Mouse (Mus musculus) stomach, embryonic 15.5 days (tissue): Measurements from ENCODE around the gene Isg20l2. TPM values are rescaled to one million over a fixed set of nuclear protein-coding genes. Genes with fewer than 3 reads are reported as not detected.
A peak's percentile ranks its signal among the peaks of the same experiment; 100 is the strongest.
"Not testable (repeated sequence)": the region's sequence is repeated elsewhere in the genome, so short reads cannot be mapped to it uniquely, and the experiment has no call there.

ENCODE experiments used
- ATAC-seq: fragments of 200-750 bp; cut with Nextera tagmentation; 2 replicates; pipeline ENCODE4 v1.8.0; 2017; ENCODE audit warnings: low read depth, moderate number of reproducible peaks, moderate TSS enrichment; ENCODE audit not compliant: insufficient read depth, low FRiP score
- H3K27ac ChIP-seq: fragments of 300-500 bp; sonication (generic); 2 replicates; pipeline ENCODE4 v1.5.1; 2015; ENCODE audit warnings: mild to moderate bottlenecking, inconsistent platforms
- H3K27me3 ChIP-seq: fragments of 300-500 bp; sonication (generic); replicated peaks from 2 replicates; pipeline ENCODE4 v1.6.1; 2015; ENCODE audit warnings: inconsistent platforms
- H3K36me3 ChIP-seq: fragments of 300-500 bp; sonication (generic); 2 replicates; pipeline ENCODE4 v1.6.1; 2015; ENCODE audit warnings: inconsistent platforms
- H3K4me1 ChIP-seq: fragments of 300-500 bp; sonication (generic); 2 replicates; pipeline ENCODE4 v1.6.1; 2015; ENCODE audit warnings: inconsistent platforms
- H3K4me2 ChIP-seq: fragments of 300-500 bp; sonication (generic); 2 replicates; pipeline ENCODE4 v1.6.1; 2015; ENCODE audit warnings: mild to moderate bottlenecking, inconsistent platforms
- H3K4me3 ChIP-seq: fragments of 300-500 bp; sonication (generic); replicated peaks from 2 replicates; pipeline ENCODE4 v1.5.1; 2015; ENCODE audit warnings: inconsistent platforms
- H3K9ac ChIP-seq: fragments of 300-500 bp; sonication (generic); 2 replicates; pipeline ENCODE4 v1.6.1; 2015; ENCODE audit warnings: inconsistent platforms
- H3K9me3 ChIP-seq: fragments of 300-500 bp; sonication (generic); 2 replicates; pipeline ENCODE4 v1.6.1; 2016; ENCODE audit warnings: inconsistent platforms
- WGBS: fragments of 180-500 bp; shearing (Covaris S2); methylation state at CpG from one replicate; pipeline ENCODE4 v1.1.7; 2015; 5-methylcytosine and 5-hydroxymethylcytosine counted together
- polyA plus RNA-seq: library from polyadenylated mRNA; unstranded; fragments of >200 nt; fragmentation: Nextera tagmentation; extraction: Ambion mirVana; gene quantifications from 2 replicates; pipeline ENCODE4 v1.2.1, GENCODE M21; 2015

The Isg20l2 gene
- 45.8 and 48.1 TPM in 2 replicates for polyA plus RNA-seq

DNA sequence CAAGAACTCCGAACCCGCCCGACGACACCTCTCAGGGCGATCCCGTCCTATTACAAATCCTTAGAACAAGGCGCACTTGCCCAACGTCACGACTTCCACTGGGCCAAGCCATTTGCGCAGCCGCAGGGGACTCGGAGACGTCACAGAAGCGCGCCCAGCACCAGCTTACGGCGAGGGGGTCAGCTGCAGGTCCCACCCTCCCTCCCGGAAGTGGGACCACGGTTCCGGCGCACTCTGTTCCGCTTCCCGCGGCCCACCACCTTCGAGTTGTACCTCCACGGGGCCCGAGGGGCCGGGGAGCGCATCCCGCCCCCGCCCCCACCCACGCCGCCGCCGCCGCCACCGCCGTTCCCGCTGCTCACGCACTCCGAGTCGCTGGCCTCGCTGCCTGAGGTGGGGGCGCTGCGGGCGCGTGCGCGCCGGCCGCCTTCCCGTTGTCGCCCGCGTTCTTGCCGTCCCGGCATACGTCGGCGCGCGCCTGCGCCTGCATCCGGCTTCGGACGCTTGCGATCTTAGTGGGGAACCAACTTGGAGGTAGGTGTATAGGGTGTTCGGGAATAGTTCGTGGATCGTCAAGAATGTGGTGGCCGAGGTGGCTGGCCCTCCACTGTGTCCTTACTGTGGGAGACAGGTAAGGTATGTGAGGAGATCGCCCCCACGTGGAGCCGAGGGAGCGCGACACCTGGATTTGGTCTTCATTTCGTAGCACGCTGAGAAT, at the start of gene Isg20l2, which contains the start of gene Rrnad1:
Gene Isg20l2, plus strand, starts transcription at position 237 of the 718 bp plus-strand sequence.
Gene Rrnad1, minus strand, starts transcription at position 640 of the 718 bp plus-strand sequence.
- Histone ChIP-seq H3K9ac (peak within 1 kb of the TSS; percentile 95), H3K9me3 (no peaks in the 10 kb centered on the region), H3K27me3 (no peaks in the 10 kb centered on the region), H3K4me3 (peak within 1 kb of the TSS; percentile 94), H3K36me3 (peaks cover 24% of the 10 kb centered on the region), H3K27ac (peak within 1 kb of the TSS; percentile 92), H3K4me1 (peaks cover 20% of the 10 kb centered on the region), H3K4me2 (peak within 1 kb of the TSS; percentile 64)
- WGBS, result under 1% methylated on average over 64 of the region's 78 CpGs
- ATAC-seq, result peak; percentile 98

DNA sequence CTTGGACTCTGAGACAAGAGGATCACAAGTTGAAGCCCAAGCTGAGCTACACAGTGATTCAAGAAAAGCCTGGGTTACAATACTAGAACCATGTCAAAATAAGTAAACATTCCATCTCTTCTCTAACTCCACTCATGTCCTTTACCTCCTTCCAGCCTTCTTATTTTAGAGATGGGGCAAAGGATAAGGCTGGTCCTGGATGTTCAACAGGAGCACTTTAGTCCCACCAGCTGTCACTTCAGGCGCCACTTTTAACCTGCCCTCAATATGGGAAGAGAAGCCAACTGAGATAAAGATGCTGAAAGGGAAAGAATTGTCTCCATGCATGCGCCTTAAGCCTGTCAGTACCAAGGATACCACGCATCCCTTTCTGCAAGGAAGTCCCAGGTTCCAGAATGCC, 45.8 kb upstream of the Isg20l2 start:
- Histone ChIP-seq H3K4me2 (peak overlapping the region; percentile 80), H3K9ac (peak overlapping the region; percentile 95), H3K4me3 (peak overlapping the region; percentile 97), H3K4me1 (peaks cover 11% of the 10 kb centered on the region), H3K27me3 (no peaks in the 10 kb centered on the region), H3K36me3 (peaks cover 8% of the 10 kb centered on the region; the same call in 1 of the 2 replicates), H3K27ac (peak overlapping the region; percentile 93; the same call in 1 of the 2 replicates), H3K9me3 (no peaks in the 10 kb centered on the region)
- 0% methylated on average over 3 of the region's 3 CpGs for WGBS
- no peak for ATAC-seq

DNA sequence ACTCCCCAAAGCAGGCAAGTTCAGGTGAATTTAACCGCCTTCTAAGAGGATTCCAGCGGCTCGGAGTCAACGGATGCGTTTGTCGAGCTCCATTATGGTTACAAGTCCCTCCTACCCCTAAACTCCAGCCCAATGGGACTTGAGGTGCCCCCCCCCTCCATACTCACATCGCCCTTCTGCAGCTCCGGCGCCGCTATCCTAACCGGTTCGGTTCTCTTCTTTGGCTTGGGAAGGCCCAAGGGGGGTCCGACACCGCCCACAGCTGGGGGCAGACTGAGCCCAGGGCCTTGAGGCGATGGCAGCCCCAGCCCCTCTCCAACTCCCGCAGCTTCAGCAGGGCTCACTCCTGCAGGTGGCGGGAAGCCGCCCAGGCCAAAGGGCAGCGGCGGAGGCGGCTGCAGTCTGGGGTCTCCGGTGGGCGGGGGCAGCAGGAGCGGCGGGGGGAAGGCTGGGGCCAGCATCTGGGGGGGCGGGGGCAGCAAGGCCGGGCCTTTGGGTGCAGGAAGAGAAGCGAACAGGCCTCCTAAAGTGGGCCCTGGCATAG, 45.3 kb upstream of the Isg20l2 start:
- 0% methylated on average over 26 of the region's 28 CpGs for WGBS
- no peak for ATAC-seq
- H3K27ac ChIP-seq, result peak overlapping the region; percentile 93
- H3K4me1 ChIP-seq, result peaks cover 11% of the 10 kb centered on the region
- peak overlapping the region; percentile 97 for H3K4me3 ChIP-seq
- no peaks in the 10 kb centered on the region for H3K27me3 ChIP-seq
- H3K4me2 ChIP-seq, result peak overlapping the region; percentile 80
- H3K36me3 ChIP-seq, result peaks cover 7% of the 10 kb centered on the region; the same call in 1 of the 2 replicates
- no peaks in the 10 kb centered on the region for H3K9me3 ChIP-seq
- peak overlapping the region; percentile 95 for H3K9ac ChIP-seq

DNA sequence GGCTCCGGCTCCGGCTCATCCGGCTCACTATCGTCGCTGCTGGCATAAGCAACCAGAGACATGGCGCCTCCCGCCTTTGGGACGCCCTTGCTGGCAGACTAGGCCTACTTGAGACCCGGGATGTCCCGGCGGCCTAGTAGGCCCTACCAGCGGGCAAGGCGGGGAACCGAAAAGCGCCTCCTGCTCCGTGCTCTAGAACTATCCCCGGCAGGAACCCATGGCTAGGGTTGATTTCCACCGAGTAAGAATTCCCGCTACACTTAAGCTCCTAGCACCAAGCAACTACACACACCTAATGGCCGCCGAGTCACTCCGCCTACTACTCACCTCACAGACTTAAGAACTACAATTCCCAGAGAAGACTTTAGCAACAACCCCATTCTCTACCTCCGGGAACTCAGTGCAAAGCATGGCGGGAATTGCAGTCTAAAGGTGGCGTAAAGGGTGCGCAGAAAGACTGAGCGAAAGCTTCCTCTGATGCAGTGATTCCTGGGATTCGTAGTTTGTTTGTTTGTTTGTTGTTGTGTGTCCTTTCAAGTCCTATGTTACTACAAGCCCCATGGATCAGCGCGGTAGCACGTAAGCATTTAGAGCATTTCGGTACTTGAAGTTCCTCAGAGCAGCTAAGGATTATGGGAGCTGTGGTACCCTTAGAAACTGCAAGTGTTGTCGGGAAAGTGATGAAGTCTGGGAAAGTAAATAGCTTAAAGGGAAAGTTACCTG, 44.7 kb upstream of the Isg20l2 start, which contains the start of gene Prcc:
Gene Prcc, minus strand, starts transcription at position 328 of the 723 bp plus-strand sequence.
- Histone ChIP-seq H3K9me3 (no peaks in the 10 kb centered on the region), H3K27me3 (no peaks in the 10 kb centered on the region), H3K4me2 (peak within 1 kb of the TSS; percentile 80), H3K36me3 (peaks cover 2% of the 10 kb centered on the region; the same call in 1 of the 2 replicates), H3K9ac (peak within 1 kb of the TSS; percentile 95), H3K4me1 (peaks cover 11% of the 10 kb centered on the region), H3K27ac (peak within 1 kb of the TSS; percentile 93), H3K4me3 (peak within 1 kb of the TSS; percentile 97)
- under 1% methylated on average over 33 of the region's 33 CpGs for WGBS
- peak; percentile 99 for ATAC-seq

DNA sequence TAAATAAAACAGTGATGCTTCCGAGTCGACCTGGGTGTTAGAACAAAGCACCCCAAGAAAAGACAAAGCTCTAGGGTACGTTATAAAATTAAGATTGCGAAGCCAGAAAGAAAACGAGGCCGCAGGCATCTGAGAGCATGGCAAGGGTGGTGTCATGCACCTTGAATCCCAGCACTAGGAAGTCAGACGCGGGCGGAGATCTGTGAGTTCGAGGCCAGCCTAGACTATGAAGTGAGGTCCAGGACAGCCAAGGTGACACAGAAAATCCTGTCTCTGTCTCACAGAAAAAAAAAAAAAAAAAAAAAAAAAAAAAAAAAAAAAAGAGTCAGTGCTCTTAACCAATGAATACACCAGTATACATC, 44.1 kb upstream of the Isg20l2 start:
- Histone ChIP-seq H3K4me3 (peak overlapping the region; percentile 97), H3K4me1 (peaks cover 11% of the 10 kb centered on the region), H3K9ac (no peak overlapping the region), H3K27me3 (no peaks in the 10 kb centered on the region), H3K4me2 (peak overlapping the region; percentile 59), H3K36me3 (no peaks in the 10 kb centered on the region), H3K9me3 (no peaks in the 10 kb centered on the region), H3K27ac (0 out of 2 replicates have a peak overlapping the region, but pooled peaks have one; percentile 51)
- WGBS, result 8% methylated on average over 10 of the region's 10 CpGs
- peak; percentile 2; the same call in 1 of the 2 replicates for ATAC-seq

DNA sequence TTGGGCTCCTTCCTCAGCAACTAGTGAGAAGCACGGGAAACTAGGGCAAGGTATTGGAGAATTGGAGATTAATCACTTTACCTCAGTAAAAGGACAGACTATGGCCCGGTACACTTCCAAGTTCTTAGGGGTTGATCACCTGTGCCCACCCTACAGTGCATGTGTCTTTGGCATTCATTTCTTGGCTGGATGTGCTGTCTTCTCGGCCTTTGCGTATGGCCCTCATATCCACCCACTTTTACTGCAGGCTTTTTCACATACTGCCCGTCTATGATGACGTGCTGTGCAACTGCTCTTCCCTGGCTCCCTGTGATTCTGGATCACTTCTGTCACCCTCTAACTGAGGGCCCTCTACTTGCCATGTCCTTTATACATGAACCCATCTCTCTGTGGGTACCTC, 43.7 kb upstream of the Isg20l2 start:
- no peaks in the 10 kb centered on the region for H3K36me3 ChIP-seq
- H3K27me3 ChIP-seq, result no peaks in the 10 kb centered on the region
- peak overlapping the region; percentile 97 for H3K4me3 ChIP-seq
- ATAC-seq, result no peak
- H3K9ac ChIP-seq, result no peak overlapping the region
- H3K9me3 ChIP-seq, result no peaks in the 10 kb centered on the region
- H3K4me1 ChIP-seq, result peaks cover 11% of the 10 kb centered on the region
- H3K27ac ChIP-seq, result no peak overlapping the region
- peak overlapping the region; percentile 59 for H3K4me2 ChIP-seq
- 84% methylated on average over 6 of the region's 6 CpGs for WGBS

DNA sequence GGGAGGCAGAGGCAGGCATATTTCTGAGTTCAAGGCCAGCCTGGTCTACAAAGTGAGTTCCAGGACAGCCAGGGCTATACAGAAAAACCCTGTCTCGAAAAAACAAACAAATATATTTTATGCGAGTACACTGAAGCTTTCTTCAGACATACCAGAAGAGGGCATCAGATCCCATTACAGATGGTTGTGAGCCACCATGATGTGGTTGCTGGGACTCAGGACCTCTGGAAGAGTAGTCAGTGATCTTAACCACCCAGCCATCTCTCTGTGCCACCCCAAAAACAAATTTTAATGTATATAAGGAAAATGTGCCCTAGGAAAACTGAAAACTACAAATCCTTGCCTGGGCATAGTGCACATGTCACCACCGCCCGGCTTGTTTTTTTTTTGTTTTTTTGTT, 42.7 kb upstream of the Isg20l2 start:
- H3K9me3 ChIP-seq, H3K4me3 ChIP-seq, ATAC-seq, H3K36me3 ChIP-seq, H3K27me3 ChIP-seq, H3K9ac ChIP-seq, H3K27ac ChIP-seq, H3K4me2 ChIP-seq: not testable (repeated sequence)
- 81% methylated on average over 4 of the region's 4 CpGs for WGBS
- H3K4me1 ChIP-seq, result peaks cover 11% of the 10 kb centered on the region

DNA sequence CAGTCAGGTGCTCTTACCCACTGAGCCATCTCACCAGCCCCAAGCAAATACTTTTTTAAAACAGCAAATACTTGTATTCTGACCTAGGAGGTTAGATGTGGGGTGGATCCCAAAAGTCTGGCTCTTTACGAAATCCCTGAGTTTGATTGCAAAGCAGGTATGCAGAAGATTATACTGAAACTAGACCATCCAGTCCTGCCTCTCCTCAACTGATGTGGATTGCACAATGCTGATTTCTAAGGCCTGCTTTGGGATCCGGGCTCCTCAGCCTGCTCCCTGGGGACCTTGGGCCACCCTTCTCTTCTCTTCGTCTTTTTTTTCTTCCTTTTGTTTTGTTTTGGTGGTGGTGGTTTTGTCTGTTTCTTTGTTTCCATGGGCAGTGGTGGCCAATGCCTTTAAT, 38.6 kb upstream of the Isg20l2 start:
- Histone ChIP-seq H3K9me3 (no peaks in the 10 kb centered on the region), H3K27ac (no peak overlapping the region), H3K9ac (no peak overlapping the region), H3K4me2 (no peak overlapping the region), H3K36me3 (no peaks in the 10 kb centered on the region), H3K27me3 (no peaks in the 10 kb centered on the region), H3K4me1 (no peaks in the 10 kb centered on the region), H3K4me3 (no peak overlapping the region)
- WGBS, result 63% methylated on average over 3 of the region's 3 CpGs
- ATAC-seq, result no peak

DNA sequence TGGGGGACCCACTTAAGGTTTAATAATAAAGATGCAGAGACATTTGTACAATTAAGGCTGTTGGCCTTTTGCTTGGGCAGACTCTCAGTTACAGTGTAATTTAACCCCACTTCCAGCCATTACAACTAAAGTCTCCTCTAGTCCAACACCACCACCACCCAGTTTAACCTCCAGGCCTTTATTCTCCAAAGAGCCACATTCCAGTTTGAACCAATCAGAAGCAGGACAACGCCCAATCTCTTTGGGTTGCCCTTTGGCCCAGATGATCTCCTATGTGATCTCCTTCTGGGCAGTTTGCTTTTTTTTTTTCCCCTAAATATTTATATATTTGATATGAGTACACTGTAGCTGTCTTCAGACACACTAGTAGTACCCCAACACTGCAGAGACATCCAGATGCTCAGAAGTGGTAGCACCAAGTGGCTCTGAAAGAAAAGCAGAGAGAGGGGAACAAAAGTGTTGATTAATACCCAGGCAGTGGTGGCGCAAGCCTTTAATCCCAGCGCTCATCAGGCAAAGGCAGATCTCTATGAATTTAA, 36.7 kb upstream of the Isg20l2 start:
- Histone ChIP-seq H3K27ac (no peak overlapping the region), H3K4me2 (no peak overlapping the region), H3K4me1 (no peaks in the 10 kb centered on the region), H3K27me3 (no peaks in the 10 kb centered on the region), H3K36me3 (no peaks in the 10 kb centered on the region), H3K4me3 (no peak overlapping the region), H3K9me3 (no peaks in the 10 kb centered on the region), H3K9ac (no peak overlapping the region)
- WGBS, result 71% methylated on average over 3 of the region's 3 CpGs
- no peak for ATAC-seq

DNA sequence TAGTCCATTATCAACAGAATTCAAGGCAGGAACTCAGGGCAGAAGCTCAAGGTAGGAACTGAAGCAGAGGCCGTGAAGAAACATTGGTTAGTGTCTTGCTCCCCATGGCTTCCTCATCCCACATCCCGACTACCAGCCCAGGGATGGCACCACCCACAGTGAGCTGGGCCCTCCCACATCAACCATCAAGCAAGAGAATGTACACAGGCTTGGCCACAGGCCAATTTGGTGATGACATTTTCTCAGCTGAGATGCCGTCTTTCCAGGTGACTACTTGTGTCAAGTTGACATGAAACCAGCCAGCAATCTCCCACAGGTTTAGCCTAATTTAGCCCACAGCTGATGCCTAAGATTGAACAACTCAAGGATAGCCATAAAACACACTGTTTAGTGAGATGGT, 30.8 kb upstream of the Isg20l2 start:
- Histone ChIP-seq H3K4me1 (no peaks in the 10 kb centered on the region), H3K9me3 (no peaks in the 10 kb centered on the region), H3K4me3 (no peak overlapping the region), H3K9ac (no peak overlapping the region), H3K36me3 (no peaks in the 10 kb centered on the region), H3K4me2 (no peak overlapping the region), H3K27ac (no peak overlapping the region), H3K27me3 (no peaks in the 10 kb centered on the region)
- WGBS, result 70% methylated on average over 3 of the region's 3 CpGs
- ATAC-seq, result no peak

DNA sequence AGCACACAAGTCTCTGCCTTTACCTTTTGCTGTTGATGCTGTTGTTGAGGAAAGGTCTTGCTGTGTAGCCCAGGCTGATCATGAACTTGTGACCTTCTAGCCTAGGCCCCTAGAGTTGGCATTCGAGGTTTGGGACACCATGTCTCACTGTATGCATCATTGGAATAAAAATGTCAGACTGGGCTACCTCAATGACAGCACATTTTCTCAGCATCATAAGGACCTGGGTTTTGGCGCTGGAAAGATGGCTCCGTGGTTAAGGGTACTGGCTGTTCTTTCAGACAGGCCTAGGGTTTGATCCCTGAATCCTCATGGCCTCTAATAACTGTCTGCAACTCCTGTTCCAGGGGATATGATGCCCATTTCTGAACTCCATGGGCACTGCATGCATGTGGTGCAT, 30.3 kb upstream of the Isg20l2 start:
- H3K4me3 ChIP-seq, result no peak overlapping the region
- H3K4me1 ChIP-seq, result no peaks in the 10 kb centered on the region
- no peaks in the 10 kb centered on the region for H3K27me3 ChIP-seq
- H3K9me3 ChIP-seq, result no peaks in the 10 kb centered on the region
- no peak for ATAC-seq
- WGBS, result 70% methylated on average over 3 of the region's 3 CpGs
- H3K27ac ChIP-seq, result no peak overlapping the region
- no peak overlapping the region for H3K9ac ChIP-seq
- H3K36me3 ChIP-seq, result no peaks in the 10 kb centered on the region
- no peak overlapping the region for H3K4me2 ChIP-seq
